Mouse (Mus musculus) thymus, postnatal 25 days (tissue): ENCODE results near the gene Tmem156.
"Not testable (repeated sequence)": the region's sequence is repeated elsewhere in the genome, so short reads cannot be mapped to it uniquely, and the experiment has no call there.

ENCODE experiments used
- DNase-seq: peaks from one replicate; pipeline ENCODE4 v3.0.0; 2022

The Tmem156 gene

DNA sequence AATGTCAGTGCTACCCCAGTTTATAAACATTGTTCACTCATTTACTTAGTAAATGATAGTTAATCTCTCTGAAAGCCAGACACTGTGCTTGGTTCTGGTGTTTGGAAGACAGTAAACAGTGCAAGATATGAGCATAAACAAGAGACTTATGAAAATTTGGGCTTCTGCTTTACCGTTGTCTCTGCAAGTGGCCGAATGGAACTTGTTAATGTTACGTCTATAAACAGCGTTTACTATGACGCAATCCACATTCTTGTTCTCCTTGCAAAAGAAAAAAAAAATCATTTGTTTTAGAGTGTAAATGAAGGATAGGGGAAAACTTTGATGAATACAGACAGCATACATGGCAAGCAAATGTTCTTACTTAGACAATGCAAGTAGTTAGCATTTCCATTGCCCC, at the start of gene Tmem156:
TSS of gene Tmem156 (minus strand) at position 212 of the 400 bp plus-strand sequence.
- DNase-seq, result no peak

DNA sequence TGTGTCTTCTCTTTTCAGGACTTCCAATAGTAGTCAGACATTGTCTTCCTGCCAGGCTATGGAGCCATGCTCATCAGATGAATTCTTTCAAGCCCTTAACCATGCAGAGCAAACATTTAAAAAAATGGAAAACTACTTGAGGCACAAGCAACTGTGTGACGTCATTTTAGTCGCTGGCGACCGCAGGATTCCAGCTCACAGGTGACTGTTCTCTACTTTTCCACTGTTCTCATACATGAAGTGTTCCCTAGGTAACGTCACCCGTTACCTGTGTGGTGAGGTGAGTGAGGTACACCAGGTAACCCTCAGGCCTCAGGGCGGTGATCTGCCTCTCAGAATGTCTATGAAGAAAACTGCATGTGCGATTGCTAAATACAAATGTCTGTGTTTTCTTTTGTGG, 49.3 kb upstream of the Tmem156 start:
- DNase-seq, result no peak

DNA sequence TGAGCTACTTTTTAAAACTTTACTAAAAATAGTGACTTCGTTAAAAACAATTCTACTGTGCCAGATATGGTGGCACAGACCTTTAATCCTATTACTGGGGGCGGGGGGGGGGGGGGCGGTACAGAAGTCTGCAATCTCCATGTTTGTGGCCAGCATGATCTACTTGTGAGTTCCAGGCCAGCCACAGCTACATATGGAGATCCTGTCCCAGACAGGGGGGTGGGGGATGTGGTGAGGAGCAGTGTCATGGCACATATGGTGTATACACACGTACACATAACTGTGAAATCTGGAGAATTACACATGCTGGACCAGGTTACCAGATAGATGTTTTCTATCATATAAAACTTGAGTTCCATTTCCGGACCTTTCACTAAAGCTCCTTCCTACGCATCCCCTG, 45.1 kb upstream of the Tmem156 start:
- no peak for DNase-seq

DNA sequence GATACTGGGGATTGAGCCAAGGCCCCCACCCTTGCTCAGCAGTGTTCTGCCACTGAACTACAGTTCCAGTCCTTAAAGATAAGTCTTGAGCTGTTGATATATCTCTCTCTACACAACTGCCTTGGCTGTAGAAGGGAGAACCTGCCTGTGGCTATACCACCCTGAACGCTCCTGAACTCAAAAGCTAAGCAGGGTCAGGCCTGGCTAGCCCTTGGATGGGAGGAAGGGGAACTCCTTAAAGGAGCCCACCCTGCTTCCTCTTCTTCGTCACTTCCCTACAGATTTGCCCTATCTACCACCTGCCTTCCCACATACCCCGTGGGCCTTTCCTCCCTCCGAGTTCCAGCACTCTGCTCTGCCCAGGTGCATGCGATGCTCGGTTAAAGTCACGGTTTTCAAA, 44.2 kb upstream of the Tmem156 start:
- DNase-seq, result no peak

DNA sequence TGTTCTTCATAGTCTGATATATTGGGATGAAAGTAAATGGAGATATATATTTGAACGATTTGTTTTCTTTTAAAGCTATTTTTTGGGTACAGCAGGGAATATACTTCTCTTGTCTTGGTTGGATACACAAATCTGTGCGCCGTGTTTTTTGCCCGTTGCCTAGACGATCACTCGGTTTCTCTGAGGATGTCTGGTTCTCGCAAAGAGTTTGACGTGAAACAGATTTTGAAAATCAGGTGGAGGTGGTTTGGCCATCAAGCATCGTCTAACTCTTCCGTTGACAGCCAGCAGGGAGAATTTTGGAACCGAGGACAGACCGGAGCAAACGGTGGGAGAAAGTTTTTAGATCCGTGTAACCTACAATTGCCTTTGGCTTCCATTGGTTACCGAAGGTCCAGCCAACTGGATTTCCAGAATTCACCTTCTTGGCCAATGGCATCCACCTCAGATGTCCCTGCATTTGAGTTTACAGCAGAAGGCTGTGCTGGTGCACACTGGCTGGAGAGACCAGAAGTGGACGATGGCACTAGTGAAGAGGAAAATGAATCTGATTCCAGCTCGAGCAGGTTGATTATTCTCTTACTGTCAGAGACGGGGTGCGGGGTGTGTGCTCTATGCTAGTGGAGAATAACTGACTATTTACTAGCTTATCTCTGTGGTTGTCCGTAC, 39.4 kb upstream of the Tmem156 start:
- DNase-seq, result no peak

DNA sequence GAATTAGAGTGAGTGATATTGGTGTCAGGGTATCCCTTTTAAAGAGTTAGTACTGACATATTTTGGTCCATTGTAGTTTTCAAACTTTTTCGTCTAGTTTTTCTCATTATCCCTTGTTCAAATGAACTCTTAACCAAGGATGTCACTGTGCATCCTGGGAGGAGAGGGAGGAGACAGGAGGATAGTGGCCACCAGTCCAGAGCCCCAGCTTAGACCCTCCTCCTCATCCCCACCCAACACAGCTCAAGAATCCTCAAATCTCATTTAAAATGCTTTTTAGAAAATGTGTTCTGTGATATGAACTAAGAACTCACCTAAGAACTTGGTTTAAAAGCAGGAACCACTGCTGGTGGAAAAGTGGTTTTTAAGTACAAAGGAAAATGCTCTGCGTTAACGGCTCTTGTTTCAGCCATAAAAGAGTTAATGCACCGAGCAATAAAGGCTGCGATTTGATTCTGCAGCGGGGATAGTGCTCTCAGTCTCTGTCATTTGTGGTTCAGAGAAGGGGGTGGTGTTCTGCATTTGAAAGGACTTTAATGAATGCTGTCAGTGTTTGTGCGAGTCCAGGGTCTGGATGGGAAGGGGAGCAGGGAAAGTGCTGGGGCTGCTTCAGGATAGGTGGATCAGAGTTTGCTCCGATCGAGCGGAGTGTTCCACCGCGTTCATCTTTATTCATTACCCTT, 38.7 kb upstream of the Tmem156 start:
- DNase-seq, result no peak

DNA sequence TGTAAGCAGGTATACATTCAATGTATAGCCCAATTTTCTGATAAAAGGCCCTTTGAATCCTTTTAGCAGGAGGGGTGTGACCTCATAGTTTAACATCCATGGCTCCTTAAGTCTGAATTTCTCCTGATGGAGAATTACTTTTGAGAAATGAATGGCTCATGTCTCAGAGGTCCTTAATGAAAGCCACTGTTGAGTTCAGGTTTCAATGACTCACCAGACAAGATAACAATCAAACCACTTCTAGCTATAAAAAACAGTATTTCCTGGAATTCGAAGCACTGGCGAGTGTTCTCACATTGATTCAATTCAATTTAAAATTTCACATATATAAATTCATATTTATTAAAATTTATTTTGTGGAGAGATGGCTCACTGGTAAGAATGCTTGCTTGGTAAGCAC, 36.5 kb upstream of the Tmem156 start:
- DNase-seq, result no peak

DNA sequence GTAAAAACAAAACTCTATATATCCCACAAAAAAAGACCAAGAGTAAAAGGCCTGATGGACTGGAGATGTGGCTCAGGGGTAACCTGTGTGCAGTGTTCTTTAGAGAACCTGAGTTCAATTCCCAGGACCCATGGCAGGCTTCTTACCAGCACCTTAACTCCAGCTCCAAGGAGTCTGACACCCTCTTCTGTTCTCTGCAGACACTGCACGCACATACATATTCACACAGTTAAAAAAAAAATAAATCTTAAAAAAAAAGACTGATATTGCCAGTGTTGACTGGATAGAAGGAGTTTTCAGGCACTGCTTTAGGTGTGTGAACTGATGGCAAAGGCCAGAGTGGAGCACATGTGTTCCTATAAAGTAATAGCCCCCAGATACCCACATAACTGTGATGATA, 34.2 kb upstream of the Tmem156 start:
- no peak for DNase-seq

DNA sequence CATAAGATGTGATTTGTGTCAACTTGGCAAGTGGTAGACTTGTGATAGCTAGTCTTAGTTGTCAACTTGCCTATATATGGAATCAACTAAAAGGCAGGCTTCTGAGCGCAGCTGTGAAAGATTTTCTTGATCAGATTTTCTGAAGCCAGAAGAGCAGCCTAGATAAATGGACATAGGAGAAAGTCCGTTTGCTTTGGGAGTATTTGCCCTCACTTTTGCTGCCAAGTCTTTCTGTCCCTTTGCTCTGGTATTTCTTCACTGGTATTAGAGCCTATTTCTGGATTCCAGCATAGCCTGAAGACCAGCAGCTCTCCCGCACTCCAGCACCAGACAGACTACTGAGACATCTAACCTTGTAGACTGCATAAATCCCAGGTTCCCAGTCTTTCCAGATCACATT, 30.7 kb upstream of the Tmem156 start:
- no peak for DNase-seq

DNA sequence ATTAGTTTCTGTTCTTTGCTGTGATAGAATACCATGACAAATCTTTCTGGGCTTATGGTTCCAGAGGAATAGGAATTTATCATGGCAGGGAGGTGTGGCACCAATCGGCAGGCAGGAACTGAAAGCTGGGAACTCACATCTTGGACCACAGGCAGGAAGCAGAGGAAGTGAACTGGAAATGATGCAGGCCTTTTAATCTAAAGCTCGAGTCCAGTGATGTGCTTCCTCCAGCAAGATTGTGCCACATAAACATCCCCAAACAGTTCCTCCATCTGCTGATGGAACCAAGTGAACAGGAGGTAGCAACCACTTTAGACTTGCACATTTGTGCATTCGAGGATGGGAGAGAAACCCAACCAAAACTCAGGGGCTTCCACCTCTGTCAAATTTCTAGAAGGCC, 28.0 kb upstream of the Tmem156 start:
- DNase-seq, result no peak

DNA sequence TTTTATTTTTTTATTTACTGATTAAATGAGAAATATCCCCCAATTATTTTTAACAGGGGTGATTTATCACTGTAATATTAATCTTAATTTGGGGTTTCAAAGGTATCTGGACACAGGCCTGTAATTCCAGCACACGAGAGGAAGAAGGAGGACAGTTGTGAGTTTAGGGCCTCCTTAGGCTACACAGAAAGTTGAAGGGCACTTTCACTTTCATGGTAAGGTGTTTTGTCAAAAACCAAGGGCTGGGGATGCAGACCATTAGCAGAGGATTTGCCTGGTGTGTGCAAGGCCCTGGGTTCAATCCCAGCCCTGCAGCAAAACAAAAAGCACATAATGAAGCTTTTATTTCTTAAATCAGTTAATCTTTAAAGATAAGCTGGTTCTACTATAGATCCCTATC, 27.6 kb upstream of the Tmem156 start:
- no peak for DNase-seq

DNA sequence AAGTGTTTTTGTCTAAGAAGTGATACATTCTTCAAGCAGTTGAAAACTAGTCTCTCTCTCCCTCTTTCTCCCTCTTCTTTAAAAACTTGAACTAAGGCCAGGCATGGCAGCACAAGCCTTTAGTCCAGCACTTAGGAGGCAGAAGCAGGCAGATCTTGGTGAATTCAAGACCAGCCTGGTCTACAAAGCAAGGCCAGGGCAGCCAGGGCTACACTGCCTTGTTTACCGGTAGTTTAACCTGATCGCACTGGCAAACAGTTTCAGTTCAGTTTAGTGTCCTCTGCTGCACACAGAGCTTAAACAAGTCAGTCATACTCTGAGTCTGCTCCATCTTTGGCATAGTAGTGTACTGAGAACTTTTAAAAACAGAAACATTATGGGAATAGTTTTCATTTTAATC, 24.9 kb upstream of the Tmem156 start:
- no peak for DNase-seq

DNA sequence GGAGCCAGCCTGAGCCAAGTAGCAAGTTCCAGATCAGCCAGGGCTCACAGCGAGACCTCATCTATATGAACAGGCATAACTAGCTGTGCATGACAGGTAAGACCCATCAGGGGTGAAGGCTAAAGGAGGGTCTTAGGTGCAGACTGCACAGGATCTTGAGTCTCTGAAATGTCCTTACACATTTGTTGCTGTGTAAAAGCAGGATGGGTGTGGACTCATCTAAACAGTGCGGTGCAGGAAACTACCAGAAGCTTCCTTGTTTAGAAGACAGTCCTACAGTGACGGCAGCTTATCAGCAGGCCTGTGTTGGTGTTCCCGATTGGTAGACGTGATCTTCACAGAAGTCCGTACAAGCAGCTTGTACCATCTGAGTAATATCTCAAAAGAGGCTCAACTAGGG, 21.4 kb upstream of the Tmem156 start:
- DNase-seq, result no peak

DNA sequence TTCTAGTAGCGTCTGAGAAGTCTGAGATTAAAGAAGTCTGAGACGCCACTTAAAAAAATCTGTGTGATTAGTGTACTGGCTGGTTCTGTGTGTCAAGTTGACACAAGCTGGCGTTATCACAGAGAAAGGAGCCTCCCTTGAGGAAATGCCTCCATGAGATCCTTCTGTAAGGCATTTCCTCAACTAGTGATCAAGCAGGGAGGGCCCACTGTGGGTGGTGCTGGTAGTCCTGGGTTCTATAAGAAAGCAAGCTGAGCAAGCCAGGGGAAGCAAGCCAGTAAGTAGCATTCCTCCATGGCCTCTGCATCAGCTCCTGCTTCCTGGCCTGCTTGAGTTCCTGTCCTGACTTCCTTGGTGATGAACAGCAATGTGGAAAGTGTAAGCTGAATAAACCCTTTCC, 20.3 kb upstream of the Tmem156 start:
- not testable (repeated sequence) for DNase-seq

DNA sequence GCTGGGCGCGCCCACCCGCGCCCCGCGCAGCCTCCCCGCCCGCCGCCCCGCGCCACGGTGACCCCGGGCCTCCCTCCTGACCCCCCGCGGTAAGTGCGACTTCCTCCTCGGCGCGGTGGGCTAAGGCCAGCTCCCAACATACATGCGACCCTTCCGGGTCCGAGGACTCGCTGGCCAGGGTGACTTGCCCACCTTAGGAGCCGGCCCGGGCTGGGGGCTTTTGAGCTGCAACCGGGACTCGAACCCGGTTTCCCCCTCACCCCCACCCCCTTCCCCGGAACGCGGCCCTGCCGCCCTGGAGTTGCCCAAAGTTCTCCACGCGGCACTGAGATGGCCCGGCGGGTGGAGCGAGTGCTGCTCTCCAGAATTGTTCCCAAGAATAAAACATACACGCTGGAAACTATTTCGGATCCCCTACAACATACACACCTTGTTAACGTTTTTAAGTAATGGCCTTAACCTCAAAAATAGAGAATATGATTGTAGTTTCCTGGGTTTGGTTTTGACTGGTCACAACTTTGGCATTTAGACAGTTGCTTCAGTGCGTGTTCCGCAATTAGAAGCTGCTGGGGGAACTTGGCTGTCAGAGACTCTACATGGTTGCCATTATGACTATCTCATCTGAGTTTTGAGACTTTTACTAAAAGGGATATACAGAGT, 16.0 kb upstream of the Tmem156 start:
- peak; percentile 32 for DNase-seq

DNA sequence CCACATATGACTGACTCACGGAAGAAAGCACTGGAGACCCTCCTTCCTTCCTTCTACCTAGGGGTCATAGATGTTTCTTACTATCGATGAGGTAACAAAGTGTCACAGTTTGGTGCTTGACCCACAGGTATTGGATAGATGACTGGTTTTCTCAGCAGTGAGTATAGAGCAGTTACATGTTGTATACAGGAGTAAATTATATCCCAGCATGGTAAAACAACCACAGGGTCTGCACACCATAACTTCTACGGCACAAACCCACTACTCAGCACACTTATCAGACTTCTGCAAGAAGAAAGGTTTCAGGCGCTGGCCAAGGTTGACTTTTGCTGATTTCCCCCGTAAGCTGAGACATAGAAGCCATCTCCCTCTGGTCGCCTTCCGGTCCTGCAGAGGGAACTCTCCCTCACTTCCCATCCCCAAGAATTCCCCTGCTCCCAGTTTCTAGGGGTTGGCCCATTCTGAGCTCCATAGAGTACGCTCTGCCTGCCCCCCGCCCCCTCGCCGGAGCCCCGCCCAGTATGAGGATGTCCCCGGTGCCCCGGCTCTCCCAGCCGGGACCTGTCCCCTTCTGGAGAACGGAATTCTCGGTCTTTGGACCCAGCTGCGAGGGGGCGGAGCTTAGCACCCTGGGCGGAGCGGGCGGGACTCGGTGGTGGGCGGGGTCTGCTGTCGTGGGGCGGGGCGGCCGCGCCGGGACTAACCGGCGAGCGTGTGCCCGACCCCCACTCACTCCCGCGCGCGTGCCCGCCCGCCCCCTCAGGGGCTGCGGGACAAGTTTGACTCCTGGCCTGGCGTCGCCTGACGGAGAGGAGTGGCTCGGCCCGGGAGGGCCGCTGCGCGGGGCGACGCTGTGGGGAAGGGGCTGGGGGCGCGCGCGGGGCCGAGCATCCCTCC, 15.2 kb upstream of the Tmem156 start, which contains the start of gene Klhl5:
TSS of gene Klhl5 (plus strand) at position 664 of the 897 bp plus-strand sequence.
- peak; percentile 86 for DNase-seq

DNA sequence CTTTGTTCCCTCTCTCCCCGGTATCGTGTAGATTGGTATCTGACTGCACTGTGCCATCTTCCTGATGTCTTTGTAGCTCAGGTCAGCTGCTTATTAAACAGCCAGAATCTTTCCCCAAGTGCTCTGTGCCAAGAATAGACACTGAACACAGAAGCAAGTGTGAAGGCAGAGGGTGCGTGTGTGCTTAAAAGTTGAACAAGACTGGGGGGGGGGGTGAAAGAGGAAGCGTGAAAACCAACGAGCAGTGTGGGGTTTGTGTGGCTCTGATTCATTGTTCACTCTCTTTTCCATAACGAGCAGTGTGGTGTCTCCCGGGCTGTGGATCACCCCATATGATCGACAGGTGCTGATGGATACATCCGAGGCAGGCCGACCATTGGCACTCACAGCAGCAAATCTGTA, 10.7 kb upstream of the Tmem156 start:
- DNase-seq, result no peak

DNA sequence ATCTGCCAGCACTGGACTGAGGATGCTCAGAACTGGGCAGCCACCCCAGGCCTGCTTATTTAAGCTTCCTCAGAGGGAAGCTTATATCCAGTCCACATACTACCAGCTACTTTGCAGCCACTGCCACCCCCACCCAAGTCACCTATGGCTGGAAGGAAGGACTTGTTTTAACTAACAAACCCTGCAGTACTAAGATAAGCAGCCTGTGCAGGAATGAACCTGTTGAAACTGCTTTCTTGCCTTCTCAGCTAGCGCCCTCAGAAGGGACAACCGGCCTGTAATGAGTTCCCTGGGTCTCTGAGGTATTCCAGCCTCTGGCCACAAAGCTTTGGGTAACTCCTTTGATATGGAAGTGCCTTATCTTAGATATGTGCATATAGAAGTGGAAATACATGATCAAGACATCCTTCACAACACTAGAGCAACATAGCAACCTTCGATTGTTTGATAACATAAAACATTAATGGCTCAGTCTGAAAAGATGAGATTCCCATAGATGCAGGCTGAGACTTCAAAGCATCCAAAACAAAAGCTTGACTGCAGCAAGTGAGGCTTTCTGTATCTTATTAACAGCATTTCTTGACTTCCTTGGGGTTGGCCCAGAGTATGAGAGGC, 10.2 kb upstream of the Tmem156 start:
- DNase-seq, result no peak

DNA sequence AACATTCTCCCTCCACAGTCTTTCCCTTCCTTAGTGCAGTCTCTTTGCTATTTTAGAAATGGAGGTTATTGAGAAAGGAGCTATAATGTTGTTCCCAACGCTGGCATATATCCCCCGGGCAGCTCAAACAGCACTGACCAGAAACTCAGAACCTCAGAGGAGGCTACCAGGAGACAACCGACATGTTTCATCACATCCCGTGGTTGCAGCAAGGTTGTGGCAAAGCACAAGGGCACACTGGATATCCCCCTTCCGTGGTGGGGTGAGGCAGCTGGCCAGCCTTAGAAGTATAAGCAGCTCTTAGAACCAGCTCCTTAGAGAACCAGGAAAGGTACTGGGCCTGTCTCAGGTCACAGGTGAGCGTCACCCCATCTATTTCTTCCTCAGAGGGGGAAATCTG, 9.7 kb upstream of the Tmem156 start:
- DNase-seq, result no peak

DNA sequence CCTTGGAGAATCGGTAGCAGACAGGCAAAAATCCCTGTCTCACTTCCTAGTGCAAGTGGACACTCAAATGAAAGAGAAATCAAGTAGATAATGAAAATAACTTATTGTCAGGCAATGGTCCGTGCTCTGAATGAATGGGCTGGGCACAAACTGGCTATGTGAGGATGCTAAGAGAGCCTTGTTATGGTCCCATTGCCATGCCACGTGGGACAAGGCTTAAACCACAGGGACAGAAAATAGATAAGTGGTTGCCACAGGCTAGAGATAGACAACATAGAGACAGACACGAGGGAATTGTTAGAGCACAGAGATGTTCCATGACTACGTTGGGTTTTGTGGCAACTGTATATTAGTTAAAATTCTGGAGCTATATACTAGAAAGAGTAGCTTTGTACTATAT, 9.3 kb upstream of the Tmem156 start:
- no peak for DNase-seq

DNA sequence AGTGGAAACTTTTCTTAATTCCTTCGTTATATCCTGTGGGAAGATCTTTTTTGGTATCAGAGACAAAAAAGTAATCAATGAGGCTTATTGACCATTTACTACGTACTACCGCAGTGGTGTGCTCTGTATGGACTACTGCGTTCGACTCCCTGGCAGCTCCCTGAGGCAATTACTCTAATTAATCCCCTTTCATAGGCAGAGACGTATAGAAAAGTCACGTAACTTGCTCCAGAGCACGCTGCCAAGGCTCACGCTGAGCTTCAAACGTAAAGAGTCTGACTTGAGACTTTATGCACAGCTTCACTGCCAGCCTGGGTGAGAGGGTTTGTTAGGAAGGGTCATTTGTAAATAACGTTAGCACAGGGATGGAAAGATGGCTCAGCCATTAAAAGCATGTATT, 8.1 kb upstream of the Tmem156 start:
- no peak for DNase-seq

DNA sequence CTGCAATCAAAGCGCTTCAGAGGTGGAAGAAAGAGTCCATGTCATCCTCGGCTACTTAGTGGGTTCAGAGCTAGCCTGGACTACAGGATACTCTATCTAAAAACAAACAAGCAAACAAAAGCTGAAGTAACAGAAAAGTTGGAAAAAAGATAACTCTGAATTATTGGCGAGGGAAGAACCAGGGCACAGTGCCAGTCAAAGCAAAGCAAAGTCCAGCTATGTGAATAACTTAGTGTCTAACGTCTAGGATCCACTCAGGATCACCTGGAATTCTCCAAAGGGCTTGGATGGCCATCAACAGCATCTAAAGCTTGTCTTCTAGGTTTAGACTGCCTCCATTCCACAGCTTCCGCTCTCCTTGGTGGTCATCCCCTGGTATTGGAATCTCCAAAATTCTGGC, 5.5 kb upstream of the Tmem156 start:
- no peak for DNase-seq

DNA sequence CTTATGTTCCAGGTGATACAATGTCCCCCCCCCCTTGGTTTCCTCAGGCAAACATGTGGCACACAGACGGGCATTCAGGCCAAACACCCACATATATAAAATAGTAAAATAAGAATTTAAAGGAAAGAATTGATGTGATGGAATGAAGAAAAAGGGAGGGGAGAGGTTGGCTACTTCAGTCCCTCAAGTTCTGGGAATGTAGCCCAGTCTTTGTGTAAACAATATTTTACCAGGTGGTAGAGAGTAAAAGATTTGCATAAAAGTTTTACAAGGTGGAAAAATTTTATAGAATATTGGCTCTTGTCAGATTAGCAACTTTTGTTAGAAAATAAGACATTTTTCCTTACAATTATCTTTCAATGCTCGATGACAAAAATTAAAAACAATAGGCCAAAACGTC, 4.9 kb upstream of the Tmem156 start:
- DNase-seq, result no peak
